Mouse (Mus musculus): Measurements from ENCODE around the gene Negr1. TPM values are rescaled to one million over a fixed set of nuclear protein-coding genes. Genes with fewer than 3 reads are reported as not detected.

Negr1 gene
- total and polyA plus RNA-seq, 3 experiments = 0.16 TPM; not detected in 2

DNA sequence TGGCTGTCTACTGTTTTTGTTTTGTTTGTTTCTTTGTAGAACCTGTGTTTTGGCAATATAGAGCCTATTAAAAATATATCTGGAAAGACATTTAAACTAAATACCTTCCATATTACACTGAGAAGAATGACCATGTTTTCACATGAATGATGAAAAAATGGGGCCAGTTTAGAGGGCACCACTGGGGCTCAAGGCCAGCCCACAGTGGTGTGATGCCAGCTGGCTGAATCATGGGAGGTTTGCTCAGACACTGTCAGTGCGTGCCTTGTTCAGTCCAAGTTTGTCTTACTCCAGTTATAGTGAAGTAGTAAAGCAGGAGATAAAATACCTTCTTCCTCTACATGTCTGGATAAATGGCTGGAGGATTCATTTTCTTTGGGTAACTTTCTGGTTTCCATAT lies 181.7 kb downstream of the Negr1 start:
- no peaks in the 10 kb centered on the region for H3K4me1 ChIP-seq (ENCODE audit: insufficient read depth, low read depth, low read length)
- no peak overlapping the region for H3K4me3 ChIP-seq (ENCODE audit: low read depth, low read length)
- TF ChIP-seq GATA1 (IDR thresholded peaks at IDR 0.05; ENCODE audit: borderline replicate concordance, low read length) (no peak), GATA2 (IDR thresholded peaks at IDR 0.05; ENCODE audit: borderline replicate concordance, low read depth, low read length) (no peak), CTCF (IDR thresholded peaks at IDR 0.05; ENCODE audit: low read depth, low read length) (no peak), POLR2AphosphoS5 (IDR thresholded peaks at IDR 0.05; ENCODE audit: insufficient replicate concordance, low read depth, low read length) (no peak), TAL1 (conservative IDR thresholded peaks at IDR 0.05; ENCODE audit: low read depth, low read length) (no peak)
- peaks cover 16% of the 10 kb centered on the region for H3K9me3 ChIP-seq (replicated peaks)
- no peaks in the 10 kb centered on the region for H3K36me3 ChIP-seq (replicated peaks)
- ATAC-seq (ENCODE audit: extremely low read depth, insufficient number of reproducible peaks, low FRiP score, poor library complexity, severe bottlenecking) = no peak
- H3K27me3 ChIP-seq (ENCODE audit: insufficient read depth, low read length) = no peaks in the 10 kb centered on the region
- no peak for DNase-seq (ENCODE audit: low spot score)

- ATAC-seq (ENCODE audit: extremely low read depth, insufficient number of reproducible peaks, low FRiP score, poor library complexity, severe bottlenecking) (no peak), DNase-seq (ENCODE audit: low spot score) (no peak)
- H3K9me3 ChIP-seq (replicated peaks) = peaks cover 16% of the 10 kb centered on the region
- H3K4me1 ChIP-seq (ENCODE audit: insufficient read depth, low read depth, low read length) = no peaks in the 10 kb centered on the region
- TF ChIP-seq GATA1 (IDR thresholded peaks at IDR 0.05; ENCODE audit: borderline replicate concordance, low read length) (no peak), POLR2AphosphoS5 (IDR thresholded peaks at IDR 0.05; ENCODE audit: insufficient replicate concordance, low read depth, low read length) (no peak), CTCF (IDR thresholded peaks at IDR 0.05; ENCODE audit: low read depth, low read length) (no peak), TAL1 (conservative IDR thresholded peaks at IDR 0.05; ENCODE audit: low read depth, low read length) (no peak), GATA2 (IDR thresholded peaks at IDR 0.05; ENCODE audit: borderline replicate concordance, low read depth, low read length) (no peak)
- no peaks in the 10 kb centered on the region for H3K27me3 ChIP-seq (ENCODE audit: insufficient read depth, low read length)
- H3K36me3 ChIP-seq (replicated peaks) = no peaks in the 10 kb centered on the region
- H3K4me3 ChIP-seq (ENCODE audit: low read depth, low read length) = no peak overlapping the region
Measured at GRCm38 (mm10) chr3:156745218-156745770, 183.7 kb downstream of the Negr1 start.

GRCm38 (mm10) chr3:156747456-156747855 lies 185.9 kb downstream of the Negr1 start:
- no peaks in the 10 kb centered on the region for H3K27me3 ChIP-seq (ENCODE audit: insufficient read depth, low read length)
- no peaks in the 10 kb centered on the region for H3K4me1 ChIP-seq (ENCODE audit: insufficient read depth, low read depth, low read length)
- ATAC-seq (ENCODE audit: extremely low read depth, insufficient number of reproducible peaks, low FRiP score, poor library complexity, severe bottlenecking) = no peak
- no peaks in the 10 kb centered on the region for H3K36me3 ChIP-seq (replicated peaks)
- TF ChIP-seq CTCF (IDR thresholded peaks at IDR 0.05; ENCODE audit: low read depth, low read length) (no peak), GATA2 (IDR thresholded peaks at IDR 0.05; ENCODE audit: borderline replicate concordance, low read depth, low read length) (no peak), GATA1 (IDR thresholded peaks at IDR 0.05; ENCODE audit: borderline replicate concordance, low read length) (no peak), POLR2AphosphoS5 (IDR thresholded peaks at IDR 0.05; ENCODE audit: insufficient replicate concordance, low read depth, low read length) (no peak), TAL1 (conservative IDR thresholded peaks at IDR 0.05; ENCODE audit: low read depth, low read length) (no peak)
- H3K4me3 ChIP-seq (ENCODE audit: low read depth, low read length) = no peak overlapping the region
- DNase-seq (ENCODE audit: low spot score) = no peak
- peaks cover 23% of the 10 kb centered on the region for H3K9me3 ChIP-seq (replicated peaks)

DNA sequence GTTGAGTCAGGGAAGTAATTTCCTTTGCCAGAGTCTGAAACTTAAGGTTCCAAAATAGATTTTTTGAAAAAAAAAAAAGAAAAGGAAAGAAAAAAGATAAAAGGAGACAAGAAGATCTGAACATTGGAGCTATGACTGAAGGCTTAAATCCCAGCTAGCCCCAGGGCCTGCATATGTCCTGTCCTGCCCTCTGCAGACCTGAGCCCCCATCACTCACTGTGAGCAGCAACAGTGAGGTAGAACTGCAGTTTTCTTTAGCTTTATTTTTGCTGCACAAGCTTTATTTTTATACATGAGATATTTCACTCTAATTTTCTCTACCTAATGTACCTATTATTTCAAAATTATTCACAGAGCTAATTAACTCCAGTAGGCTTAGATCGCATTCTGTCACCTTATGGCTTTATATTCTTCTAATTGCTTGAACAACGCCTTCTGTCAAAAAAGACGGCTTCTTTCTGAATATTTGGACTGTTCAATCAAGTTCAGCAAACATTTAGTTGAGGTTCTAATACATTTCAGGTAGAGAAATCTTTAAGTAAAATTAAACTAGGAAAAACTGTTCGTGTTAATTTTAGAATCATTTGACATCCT lies 192.3 kb downstream of the Negr1 start:
- H3K9me3 ChIP-seq (replicated peaks) = peaks cover 14% of the 10 kb centered on the region
- ATAC-seq (ENCODE audit: extremely low read depth, insufficient number of reproducible peaks, low FRiP score, poor library complexity, severe bottlenecking) (no peak), DNase-seq (ENCODE audit: low spot score) (no peak)

GRCm38 (mm10) chr3:156754790-156755530 lies 193.4 kb downstream of the Negr1 start:
- H3K9me3 ChIP-seq (replicated peaks) = peaks cover 10% of the 10 kb centered on the region; the same call in 1 of the 2 replicates
- no peak for ATAC-seq (ENCODE audit: extremely low read depth, insufficient number of reproducible peaks, low FRiP score, poor library complexity, severe bottlenecking)
- DNase-seq (ENCODE audit: low spot score) = no peak
- no peaks in the 10 kb centered on the region for H3K36me3 ChIP-seq (replicated peaks)
- H3K27me3 ChIP-seq (ENCODE audit: insufficient read depth, low read length) = no peaks in the 10 kb centered on the region
- no peaks in the 10 kb centered on the region for H3K4me1 ChIP-seq (ENCODE audit: insufficient read depth, low read depth, low read length)
- H3K4me3 ChIP-seq (ENCODE audit: low read depth, low read length) = no peak overlapping the region
- TF ChIP-seq CTCF (IDR thresholded peaks at IDR 0.05; ENCODE audit: low read depth, low read length) (no peak), TAL1 (conservative IDR thresholded peaks at IDR 0.05; ENCODE audit: low read depth, low read length) (no peak), GATA1 (IDR thresholded peaks at IDR 0.05; ENCODE audit: borderline replicate concordance, low read length) (no peak), GATA2 (IDR thresholded peaks at IDR 0.05; ENCODE audit: borderline replicate concordance, low read depth, low read length) (no peak), POLR2AphosphoS5 (IDR thresholded peaks at IDR 0.05; ENCODE audit: insufficient replicate concordance, low read depth, low read length) (no peak)

More for the DNA sequence above, 192.3 kb downstream of the Negr1 start:
- H3K4me3 ChIP-seq (ENCODE audit: low read depth, low read length) = no peak overlapping the region
- H3K4me1 ChIP-seq (ENCODE audit: insufficient read depth, low read depth, low read length) = no peaks in the 10 kb centered on the region
- H3K36me3 ChIP-seq (replicated peaks) = no peaks in the 10 kb centered on the region
- TF ChIP-seq CTCF (IDR thresholded peaks at IDR 0.05; ENCODE audit: low read depth, low read length) (no peak), GATA2 (IDR thresholded peaks at IDR 0.05; ENCODE audit: borderline replicate concordance, low read depth, low read length) (no peak), GATA1 (IDR thresholded peaks at IDR 0.05; ENCODE audit: borderline replicate concordance, low read length) (no peak), POLR2AphosphoS5 (IDR thresholded peaks at IDR 0.05; ENCODE audit: insufficient replicate concordance, low read depth, low read length) (no peak), TAL1 (conservative IDR thresholded peaks at IDR 0.05; ENCODE audit: low read depth, low read length) (no peak)
- H3K27me3 ChIP-seq (ENCODE audit: insufficient read depth, low read length) = no peaks in the 10 kb centered on the region

GRCm38 (mm10) chr3:156765015-156765414 lies 203.4 kb downstream of the Negr1 start:
- Histone ChIP-seq H3K9me3 (replicated peaks) (peaks cover 31% of the 10 kb centered on the region), H3K27me3 (ENCODE audit: insufficient read depth, low read length) (no peaks in the 10 kb centered on the region), H3K4me1 (ENCODE audit: insufficient read depth, low read depth, low read length) (no peaks in the 10 kb centered on the region), H3K4me3 (ENCODE audit: low read depth, low read length) (no peak overlapping the region), H3K36me3 (replicated peaks) (no peaks in the 10 kb centered on the region)
- ATAC-seq (ENCODE audit: extremely low read depth, insufficient number of reproducible peaks, low FRiP score, poor library complexity, severe bottlenecking) (no peak), DNase-seq (ENCODE audit: low spot score) (no peak)
- no peak for TF ChIP-seq GATA2 (IDR thresholded peaks at IDR 0.05; ENCODE audit: borderline replicate concordance, low read depth, low read length)
